Mouse (Mus musculus) liver, postnatal 0 days (tissue): ENCODE measurements at regions not wholly inside any gene's neighbourhood (a gene's known extent, or its start where the extent isn't known, plus 50 kb on each side); places are given as distances from the start of the nearest gene placed in this dataset.

Source experiments
- CTCF ChIP-seq: sonication (generic); IDR thresholded peaks from 2 replicates; pipeline ENCODE4 v1.5.1; 2016; ENCODE audit warnings: antibody characterized with exemption, low read depth
- EP300 ChIP-seq: IDR thresholded peaks from 2 replicates; pipeline ENCODE4 v1.6.1; 2016; ENCODE audit warnings: antibody characterized with exemption, low read depth, mild to moderate bottlenecking

GRCm38 (mm10) chr7:72751501-72751917 lies 445.1 kb upstream of the Mctp2 start:
- TF ChIP-seq EP300 (no peak), CTCF (no peak)
